Mouse (Mus musculus) bone marrow macrophage, adult 2 months (primary cell): ENCODE measurements around the gene Sqstm1. TPM values are rescaled to one million over a fixed set of nuclear protein-coding genes. Genes with fewer than 3 reads are reported as not detected.

Experiments
- H3K27ac ChIP-seq: 2 replicates; pipeline ENCODE4 v1.5.1; 2012; ENCODE audit warnings: low read depth, low read length; ENCODE audit not compliant: insufficient read depth
- H3K4me1 ChIP-seq: 2 replicates; pipeline ENCODE4 v1.6.1; 2012; ENCODE audit warnings: low read length; ENCODE audit not compliant: control insufficient read depth, insufficient read depth
- H3K4me3 ChIP-seq: 2 replicates; pipeline ENCODE4 v1.5.1; 2012; ENCODE audit warnings: mild to moderate bottlenecking, low read length, moderate library complexity; ENCODE audit not compliant: insufficient read depth
- CTCF ChIP-seq: IDR thresholded peaks from 2 replicates; pipeline ENCODE4 v1.5.1; 2012; ENCODE audit warnings: low read depth, mild to moderate bottlenecking, low read length, moderate library complexity
- POLR2A ChIP-seq: IDR thresholded peaks from 2 replicates; pipeline ENCODE4 v1.6.1; 2012; ENCODE audit warnings: mild to moderate bottlenecking, low read depth, low read length, borderline replicate concordance
- polyA plus RNA-seq: library from polyadenylated mRNA; stranded (reverse); fragments of >200 nt; gene quantifications from 2 replicates; pipeline ENCODE4 v1.2.4, GENCODE M21; 2012; ENCODE audit not compliant: missing spikeins, insufficient read depth, insufficient read length

Sqstm1 gene
- polyA plus RNA-seq, 1 experiment, result 560 TPM

GRCm38 (mm10) chr11:50197500-50197899, 13.1 kb downstream of the Sqstm1 start:
- no peak overlapping the region for H3K27ac ChIP-seq
- H3K4me1 ChIP-seq, result no peaks in the 10 kb centered on the region
- no peak overlapping the region for H3K4me3 ChIP-seq
- no peak for TF ChIP-seq POLR2A
- TF ChIP-seq CTCF, result no peak

DNA sequence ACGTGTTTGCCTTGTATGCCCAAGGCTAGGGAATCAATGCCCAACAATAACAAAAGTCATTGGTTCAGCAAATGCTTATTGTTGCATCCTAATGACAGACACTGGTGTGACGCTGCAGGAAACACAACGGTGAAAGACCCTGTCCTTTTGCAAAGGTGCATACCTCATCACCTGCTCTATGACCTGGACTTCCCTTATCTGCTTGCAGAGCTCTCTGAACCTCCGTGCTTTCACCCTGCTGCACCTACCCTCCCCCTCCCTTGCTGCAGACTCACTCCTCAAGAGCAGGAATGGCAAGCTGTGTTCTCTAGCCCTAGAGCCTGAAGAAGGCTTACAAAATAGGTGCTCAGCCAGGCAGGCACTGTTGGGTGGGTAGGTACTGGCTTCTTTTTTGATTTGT, 15.8 kb downstream of the Sqstm1 start:
- TF ChIP-seq CTCF (no peak), POLR2A (no peak)
- H3K4me3 ChIP-seq, result no peak overlapping the region

DNA sequence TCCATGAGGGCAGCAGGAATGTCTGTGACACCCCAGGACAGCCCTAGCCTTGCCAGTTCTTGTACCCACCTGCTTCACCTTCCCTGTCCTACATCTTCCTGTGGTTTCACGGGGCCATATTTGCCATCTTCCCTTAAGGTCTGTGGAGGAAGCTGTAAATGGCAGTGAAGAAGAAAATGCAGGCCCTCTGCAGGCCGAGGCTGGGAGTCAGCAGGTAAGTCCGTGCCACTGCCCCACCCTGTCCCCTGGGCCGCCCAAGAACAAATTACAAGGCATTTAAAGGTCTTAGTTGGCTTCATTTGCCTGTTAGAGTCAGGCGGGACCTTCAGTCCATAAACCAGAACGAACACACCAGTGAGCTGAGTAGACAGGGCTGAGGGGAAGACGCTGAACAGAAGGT, 16.6 kb downstream of the Sqstm1 start:
- no peaks in the 10 kb centered on the region for H3K4me1 ChIP-seq
- TF ChIP-seq CTCF (no peak), POLR2A (no peak)
- H3K27ac ChIP-seq, result no peak overlapping the region
- no peak overlapping the region for H3K4me3 ChIP-seq

More for the DNA sequence above, 15.8 kb downstream of the Sqstm1 start:
- H3K27ac ChIP-seq, result no peak overlapping the region
- no peaks in the 10 kb centered on the region for H3K4me1 ChIP-seq

GRCm38 (mm10) chr11:50192278-50192677, 18.3 kb downstream of the Sqstm1 start:
- Histone ChIP-seq H3K27ac (no peak overlapping the region), H3K4me3 (no peak overlapping the region), H3K4me1 (no peaks in the 10 kb centered on the region)
- TF ChIP-seq POLR2A (no peak), CTCF (no peak)

GRCm38 (mm10) chr11:50190362-50190761, 20.3 kb downstream of the Sqstm1 start:
- no peak overlapping the region for H3K27ac ChIP-seq

DNA sequence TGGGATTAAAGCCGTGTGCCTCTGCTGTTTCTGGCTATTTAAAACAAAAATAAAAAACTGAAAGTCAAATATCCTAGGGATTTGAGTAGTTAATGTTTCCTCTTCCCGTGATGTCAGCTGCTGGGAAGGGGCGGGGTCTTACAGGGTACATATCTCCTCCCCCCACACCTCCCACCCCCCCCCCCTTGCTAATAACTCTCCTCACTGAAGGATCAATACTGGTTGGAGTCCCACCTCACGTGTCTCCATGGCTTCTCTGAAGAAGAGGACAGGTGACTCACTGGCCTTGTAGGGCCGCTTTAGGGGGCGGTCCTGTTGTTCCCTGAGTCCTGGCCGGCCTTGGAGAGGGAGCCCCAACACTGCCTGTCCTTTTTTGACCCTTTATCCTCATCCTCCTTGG, 21.9 kb downstream of the Sqstm1 start:
- no peak for TF ChIP-seq POLR2A
- no peak for TF ChIP-seq CTCF
- Histone ChIP-seq H3K27ac (no peak overlapping the region), H3K4me3 (no peak overlapping the region), H3K4me1 (no peaks in the 10 kb centered on the region)

More at GRCm38 (mm10) chr11:50190362-50190761, 20.3 kb downstream of the Sqstm1 start:
- no peak for TF ChIP-seq CTCF
- no peak for TF ChIP-seq POLR2A
- H3K4me1 ChIP-seq, result no peaks in the 10 kb centered on the region
- H3K4me3 ChIP-seq, result no peak overlapping the region

DNA sequence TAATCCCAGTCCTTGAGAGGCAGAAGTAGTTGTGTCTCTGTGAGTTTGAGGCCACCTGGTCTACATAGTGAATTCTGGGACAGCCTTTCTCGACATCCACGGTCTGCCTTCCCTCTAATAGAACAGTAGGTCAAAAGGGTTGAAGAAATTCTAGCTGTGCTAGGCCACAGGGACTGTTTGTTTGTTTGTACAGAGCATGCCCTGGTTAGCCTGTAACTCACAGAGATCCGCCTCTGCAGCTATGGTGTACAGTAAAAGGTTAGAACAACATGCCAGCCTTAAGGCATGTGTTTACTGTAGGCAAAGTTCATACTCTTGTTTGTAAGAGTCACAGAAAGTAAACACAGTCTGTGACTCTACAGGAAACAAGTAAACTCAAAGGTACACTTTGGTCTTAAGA, 25.8 kb downstream of the Sqstm1 start:
- H3K4me1 ChIP-seq, result no peaks in the 10 kb centered on the region
- no peak overlapping the region for H3K4me3 ChIP-seq
- no peak overlapping the region for H3K27ac ChIP-seq
- TF ChIP-seq POLR2A, result no peak
- TF ChIP-seq CTCF, result no peak

DNA sequence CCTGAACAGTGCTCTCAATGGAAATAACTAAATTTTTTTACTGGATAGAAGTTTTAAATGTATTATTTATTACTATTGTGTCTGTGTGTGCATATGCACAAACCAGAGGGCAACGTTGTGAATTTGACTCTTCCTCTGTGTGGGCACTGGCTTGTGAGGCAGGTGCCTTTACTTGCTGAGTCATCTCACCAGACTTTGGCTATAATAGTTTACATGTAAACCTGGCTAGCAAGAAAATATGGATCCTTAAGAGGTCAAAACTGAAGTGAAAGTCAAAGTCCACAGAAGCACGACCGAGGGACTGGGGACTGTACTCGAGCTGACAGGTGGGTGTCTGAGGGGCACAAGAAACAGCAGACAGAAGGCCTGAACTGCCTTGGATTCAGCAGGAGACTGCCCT, 27.9 kb downstream of the Sqstm1 start:
- Histone ChIP-seq H3K27ac (no peak overlapping the region), H3K4me3 (no peak overlapping the region), H3K4me1 (peaks cover 19% of the 10 kb centered on the region)
- no peak for TF ChIP-seq CTCF
- no peak for TF ChIP-seq POLR2A

DNA sequence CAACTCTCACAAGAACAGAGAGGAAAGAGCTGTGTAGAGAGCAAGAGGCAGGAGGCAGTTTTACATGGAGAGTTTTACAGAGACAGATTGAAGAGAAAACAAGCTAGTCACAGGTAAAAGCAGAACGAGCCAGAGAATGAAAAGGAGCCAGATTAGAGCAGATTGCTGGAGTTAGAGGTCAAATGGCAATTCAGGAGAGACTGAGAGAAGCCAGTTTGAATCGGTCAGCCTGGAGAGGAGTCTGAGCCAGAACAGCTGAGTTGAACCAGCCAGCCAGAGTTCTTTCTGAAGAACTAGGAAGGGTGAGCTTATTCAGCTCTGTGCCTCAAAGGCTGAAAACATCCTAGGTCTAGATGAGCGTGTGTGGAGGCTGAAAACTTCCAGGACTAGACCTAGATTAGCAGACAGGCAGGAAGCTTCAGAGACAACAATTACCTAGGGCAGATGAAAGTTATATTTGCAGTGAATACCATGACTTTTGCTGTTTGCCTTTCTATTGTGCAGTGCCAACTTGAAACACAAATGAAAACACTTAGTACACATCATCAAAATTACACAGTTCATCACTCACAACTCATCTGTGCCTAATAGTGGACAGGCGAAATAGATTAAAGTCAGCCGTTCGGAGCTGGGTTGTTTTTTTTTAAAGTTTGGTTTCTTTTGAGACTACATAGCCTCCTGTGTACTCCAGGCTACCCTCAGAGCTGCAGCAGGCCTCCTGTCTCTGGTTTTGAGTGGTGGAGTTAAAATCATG, 30.0 kb downstream of the Sqstm1 start:
- Histone ChIP-seq H3K4me1 (peaks cover 19% of the 10 kb centered on the region), H3K27ac (no peak overlapping the region), H3K4me3 (no peak overlapping the region)
- TF ChIP-seq CTCF (no peak), POLR2A (no peak)

- TF ChIP-seq POLR2A (no peak), CTCF (no peak)
- Histone ChIP-seq H3K27ac (peak overlapping the region; percentile 18), H3K4me1 (peaks cover 26% of the 10 kb centered on the region)
These were observed 31.8 kb downstream of the Sqstm1 start for GRCm38 (mm10) chr11:50178532-50179488.

More at GRCm38 (mm10) chr11:50178532-50179488, 31.8 kb downstream of the Sqstm1 start:
- no peak overlapping the region for H3K4me3 ChIP-seq
